Mouse (Mus musculus) liver, postnatal 0 days (tissue): ENCODE results near the gene Naa25.

Source experiments
- CTCF ChIP-seq: sonication (generic); IDR thresholded peaks from 2 replicates; pipeline ENCODE4 v1.5.1; 2016; ENCODE audit warnings: antibody characterized with exemption, low read depth
- EP300 ChIP-seq: IDR thresholded peaks from 2 replicates; pipeline ENCODE4 v1.6.1; 2016; ENCODE audit warnings: antibody characterized with exemption, low read depth, mild to moderate bottlenecking

- no peak for TF ChIP-seq CTCF
- TF ChIP-seq EP300 = no peak
Measured at GRCm38 (mm10) chr5:121398146-121398964, 619 bp downstream of the Naa25 start.
